Mouse (Mus musculus) stomach, embryonic 16.5 days (tissue): ENCODE measurements at regions not wholly inside any gene's neighbourhood (a gene's known extent, or its start where the extent isn't known, plus 50 kb on each side); places are given as distances from the start of the nearest gene placed in this dataset.

Source experiments
- ATAC-seq: fragments of 200-750 bp; cut with Nextera tagmentation; 2 replicates; pipeline ENCODE4 v1.8.0; 2017; ENCODE audit warnings: moderate number of reproducible peaks, moderate TSS enrichment; ENCODE audit not compliant: insufficient read depth, low FRiP score
- H3K27ac ChIP-seq: fragments of 300-500 bp; sonication (generic); 2 replicates; pipeline ENCODE4 v1.5.1; 2014; ENCODE audit warnings: low read length
- H3K27me3 ChIP-seq: fragments of 300-500 bp; sonication (generic); 2 replicates; pipeline ENCODE4 v1.6.1; 2014; ENCODE audit warnings: low read length, control low read depth, mixed read lengths; ENCODE audit not compliant: control insufficient read depth, insufficient read depth
- H3K36me3 ChIP-seq: fragments of 300-500 bp; sonication (generic); 2 replicates; pipeline ENCODE4 v1.6.1; 2014; ENCODE audit warnings: low read length; ENCODE audit not compliant: control insufficient read depth, insufficient read depth
- H3K4me1 ChIP-seq: fragments of 300-500 bp; sonication (generic); 2 replicates; pipeline ENCODE4 v1.6.1; 2014; ENCODE audit warnings: low read length, control low read depth, mixed read lengths; ENCODE audit not compliant: control insufficient read depth, insufficient read depth
- H3K4me2 ChIP-seq: fragments of 300-500 bp; sonication (generic); 2 replicates; pipeline ENCODE4 v1.6.1; 2014; ENCODE audit warnings: low read depth, low read length, mixed read lengths
- H3K4me3 ChIP-seq: fragments of 300-500 bp; sonication (generic); replicated peaks from 2 replicates; pipeline ENCODE4 v1.5.1; 2014; ENCODE audit warnings: mild to moderate bottlenecking, low read length
- H3K9ac ChIP-seq: fragments of 300-500 bp; sonication (generic); 2 replicates; pipeline ENCODE4 v1.6.1; 2014; ENCODE audit warnings: low read length
- H3K9me3 ChIP-seq: fragments of 300-500 bp; sonication (generic); replicated peaks from 2 replicates; pipeline ENCODE4 v1.6.1; 2016; ENCODE audit warnings: low read length, control low read depth; ENCODE audit not compliant: control insufficient read depth
- WGBS: fragments of 180-500 bp; shearing (Covaris S2); extraction: QIAGEN DNeasy Blood & Tissue Kit; methylation state at CpG from one replicate; pipeline ENCODE4 v1.1.7; 2014; 5-methylcytosine and 5-hydroxymethylcytosine counted together

GRCm38 (mm10) chr13:60504196-60504595 lies 97.6 kb upstream of the Dapk1 start:
- 41% methylated on average over 2 of the region's 2 CpGs for WGBS
- Histone ChIP-seq H3K36me3 (no peaks in the 10 kb centered on the region), H3K4me3 (no peak overlapping the region), H3K27ac (no peak overlapping the region), H3K9ac (no peak overlapping the region), H3K27me3 (no peaks in the 10 kb centered on the region), H3K9me3 (no peaks in the 10 kb centered on the region), H3K4me2 (no peak overlapping the region), H3K4me1 (no peaks in the 10 kb centered on the region)
- ATAC-seq, result no peak

- H3K4me3 ChIP-seq, result no peak overlapping the region
- no peaks in the 10 kb centered on the region for H3K27me3 ChIP-seq
- no peaks in the 10 kb centered on the region for H3K36me3 ChIP-seq
- no peak overlapping the region for H3K9ac ChIP-seq
- H3K4me2 ChIP-seq, result no peak overlapping the region
- WGBS, result 39% methylated on average over 3 of the region's 3 CpGs
- ATAC-seq, result no peak
- H3K9me3 ChIP-seq, result no peaks in the 10 kb centered on the region
- H3K27ac ChIP-seq, result no peak overlapping the region
- H3K4me1 ChIP-seq, result no peaks in the 10 kb centered on the region
Measured at GRCm38 (mm10) chr13:60507611-60508010, 94.1 kb upstream of the Dapk1 start.

- H3K9me3 ChIP-seq, result no peaks in the 10 kb centered on the region
- ATAC-seq, result no peak
- H3K27ac ChIP-seq, result no peak overlapping the region
- no peak overlapping the region for H3K9ac ChIP-seq
- H3K27me3 ChIP-seq, result no peaks in the 10 kb centered on the region
- H3K4me1 ChIP-seq, result no peaks in the 10 kb centered on the region
- WGBS, result 34% methylated on average over 4 of the region's 4 CpGs
- no peak overlapping the region for H3K4me3 ChIP-seq
- H3K4me2 ChIP-seq, result no peak overlapping the region
- no peaks in the 10 kb centered on the region for H3K36me3 ChIP-seq
Measured at GRCm38 (mm10) chr13:60508054-60508453, 93.7 kb upstream of the Dapk1 start.

GRCm38 (mm10) chr13:60508856-60509255 lies 92.9 kb upstream of the Dapk1 start:
- no peak overlapping the region for H3K27ac ChIP-seq
- no peak overlapping the region for H3K4me2 ChIP-seq
- H3K4me3 ChIP-seq, result no peak overlapping the region
- WGBS, result 71% methylated on average over 5 of the region's 5 CpGs
- no peak for ATAC-seq
- H3K9me3 ChIP-seq, result no peaks in the 10 kb centered on the region
- no peak overlapping the region for H3K9ac ChIP-seq
- H3K36me3 ChIP-seq, result no peaks in the 10 kb centered on the region
- no peaks in the 10 kb centered on the region for H3K4me1 ChIP-seq
- H3K27me3 ChIP-seq, result no peaks in the 10 kb centered on the region

GRCm38 (mm10) chr13:60511101-60511500 lies 90.6 kb upstream of the Dapk1 start:
- 92% methylated on average over 7 of the region's 7 CpGs for WGBS
- no peaks in the 10 kb centered on the region for H3K4me1 ChIP-seq
- no peak overlapping the region for H3K9ac ChIP-seq
- H3K9me3 ChIP-seq, result no peaks in the 10 kb centered on the region
- H3K4me2 ChIP-seq, result no peak overlapping the region
- no peak overlapping the region for H3K4me3 ChIP-seq
- no peaks in the 10 kb centered on the region for H3K27me3 ChIP-seq
- H3K27ac ChIP-seq, result no peak overlapping the region
- no peaks in the 10 kb centered on the region for H3K36me3 ChIP-seq
- no peak for ATAC-seq

- H3K4me1 ChIP-seq, result no peaks in the 10 kb centered on the region
- no peak overlapping the region for H3K4me2 ChIP-seq
- no peaks in the 10 kb centered on the region for H3K36me3 ChIP-seq
- no peak for ATAC-seq
- H3K9ac ChIP-seq, result no peak overlapping the region
- no peak overlapping the region for H3K4me3 ChIP-seq
- H3K27ac ChIP-seq, result no peak overlapping the region
- WGBS, result 81% methylated on average over 8 of the region's 8 CpGs
- H3K9me3 ChIP-seq, result no peaks in the 10 kb centered on the region
- no peaks in the 10 kb centered on the region for H3K27me3 ChIP-seq
Measured at GRCm38 (mm10) chr13:60511628-60512027, 90.1 kb upstream of the Dapk1 start.

GRCm38 (mm10) chr13:60513756-60514155 lies 88.0 kb upstream of the Dapk1 start:
- Histone ChIP-seq H3K4me2 (no peak overlapping the region), H3K9ac (no peak overlapping the region), H3K27ac (no peak overlapping the region), H3K4me1 (no peaks in the 10 kb centered on the region), H3K36me3 (no peaks in the 10 kb centered on the region), H3K9me3 (no peaks in the 10 kb centered on the region), H3K4me3 (no peak overlapping the region), H3K27me3 (no peaks in the 10 kb centered on the region)
- no peak for ATAC-seq
- WGBS, result 74% methylated on average over 7 of the region's 7 CpGs

- H3K4me1 ChIP-seq, result no peaks in the 10 kb centered on the region
- WGBS, result 70% methylated on average over 9 of the region's 9 CpGs
- H3K27me3 ChIP-seq, result no peaks in the 10 kb centered on the region
- no peak overlapping the region for H3K4me2 ChIP-seq
- no peak overlapping the region for H3K27ac ChIP-seq
- no peak overlapping the region for H3K9ac ChIP-seq
- no peak for ATAC-seq
- H3K36me3 ChIP-seq, result no peaks in the 10 kb centered on the region
- no peak overlapping the region for H3K4me3 ChIP-seq
- H3K9me3 ChIP-seq, result no peaks in the 10 kb centered on the region
Measured at GRCm38 (mm10) chr13:60514806-60515205, 86.9 kb upstream of the Dapk1 start.

GRCm38 (mm10) chr13:60518010-60518409 lies 83.7 kb upstream of the Dapk1 start:
- no peak for ATAC-seq
- 89% methylated on average over 2 of the region's 2 CpGs for WGBS

GRCm38 (mm10) chr13:60519708-60520107 lies 82.0 kb upstream of the Dapk1 start:
- H3K27me3 ChIP-seq, result no peaks in the 10 kb centered on the region
- no peak overlapping the region for H3K4me2 ChIP-seq
- no peak overlapping the region for H3K27ac ChIP-seq
- WGBS, result 47% methylated on average over 4 of the region's 4 CpGs
- no peak overlapping the region for H3K9ac ChIP-seq
- no peaks in the 10 kb centered on the region for H3K4me1 ChIP-seq
- ATAC-seq, result no peak
- no peaks in the 10 kb centered on the region for H3K9me3 ChIP-seq
- H3K4me3 ChIP-seq, result no peak overlapping the region
- no peaks in the 10 kb centered on the region for H3K36me3 ChIP-seq

More at GRCm38 (mm10) chr13:60518010-60518409, 83.7 kb upstream of the Dapk1 start:
- Histone ChIP-seq H3K4me2 (no peak overlapping the region), H3K9me3 (no peaks in the 10 kb centered on the region), H3K4me3 (no peak overlapping the region), H3K27ac (no peak overlapping the region), H3K9ac (no peak overlapping the region), H3K36me3 (no peaks in the 10 kb centered on the region), H3K4me1 (no peaks in the 10 kb centered on the region), H3K27me3 (no peaks in the 10 kb centered on the region)
